Mouse (Mus musculus): ENCODE measurements at regions not wholly inside any gene's neighbourhood (a gene's known extent, or its start where the extent isn't known, plus 50 kb on each side); places are given as distances from the start of the nearest gene placed in this dataset.

- TF ChIP-seq MAX (IDR thresholded peaks at IDR 0.05; ENCODE audit: low read length), result no peak
- TF ChIP-seq CTCF (conservative IDR thresholded peaks at IDR 0.05 in 1 of 2, IDR thresholded peaks at IDR 0.05 in 1 of 2; ENCODE audit: low read depth in 2 of 2, low read length in 2 of 2), result no peak
- no peak for TF ChIP-seq USF1 (IDR thresholded peaks at IDR 0.05; ENCODE audit: low read depth, low read length)
Observed at GRCm38 (mm10) chr9:103940506-103940905, 61.8 kb upstream of the Nphp3 start.
